Mouse (Mus musculus) thymus, postnatal 4 days (tissue): Measurements from ENCODE around the gene Iqcn.
A peak's percentile ranks its signal among the peaks of the same experiment; 100 is the strongest.

Experiments
- DNase-seq: peaks from one replicate; pipeline ENCODE4 v3.0.0; 2021

The Iqcn gene

GRCm38 (mm10) chr8:70701048-70701981 lies 1.9 kb upstream of the Iqcn start:
- peak; percentile 26 for DNase-seq

- DNase-seq: no peak
Observed at GRCm38 (mm10) chr8:70701982-70702841, 1.0 kb upstream of the Iqcn start.

GRCm38 (mm10) chr8:70702842-70703182 lies 445 bp upstream of the Iqcn start:
- no peak for DNase-seq

- DNase-seq: no peak
Observed at GRCm38 (mm10) chr8:70708281-70708680, 5.0 kb downstream of the Iqcn start.

- DNase-seq: no peak
Observed at GRCm38 (mm10) chr8:70709794-70710193, 6.5 kb downstream of the Iqcn start.

GRCm38 (mm10) chr8:70710296-70710695 lies 7.0 kb downstream of the Iqcn start:
- DNase-seq: no peak

GRCm38 (mm10) chr8:70711041-70711440 lies 7.8 kb downstream of the Iqcn start:
- DNase-seq: no peak

- no peak for DNase-seq
Observed at GRCm38 (mm10) chr8:70713991-70714390, 10.7 kb downstream of the Iqcn start.

- DNase-seq: no peak
Observed at GRCm38 (mm10) chr8:70715086-70715485, 11.8 kb downstream of the Iqcn start.

GRCm38 (mm10) chr8:70716521-70717400 lies 13.5 kb downstream of the Iqcn start:
- DNase-seq: no peak

GRCm38 (mm10) chr8:70718297-70718696 lies 15.0 kb downstream of the Iqcn start, which contains the start of gene Gm3336:
TSS of gene Gm3336 (plus strand) at chr8:70718543.
- DNase-seq: peak; percentile 91

GRCm38 (mm10) chr8:70719796-70720270 lies 16.6 kb downstream of the Iqcn start:
- DNase-seq: no peak

GRCm38 (mm10) chr8:70720739-70721138 lies 17.5 kb downstream of the Iqcn start:
- DNase-seq: peak; percentile 87

GRCm38 (mm10) chr8:70721601-70722000 lies 18.3 kb downstream of the Iqcn start:
- no peak for DNase-seq

GRCm38 (mm10) chr8:70723486-70724210 lies 20.4 kb downstream of the Iqcn start, which contains the start of gene Pde4c:
TSS of gene Pde4c (plus strand) at chr8:70723720.
- DNase-seq: no peak

GRCm38 (mm10) chr8:70724216-70724615 lies 21.0 kb downstream of the Iqcn start:
- DNase-seq: no peak

GRCm38 (mm10) chr8:70725792-70726447 lies 22.7 kb downstream of the Iqcn start:
- no peak for DNase-seq

- no peak for DNase-seq
Observed at GRCm38 (mm10) chr8:70726721-70727120, 23.5 kb downstream of the Iqcn start.

- DNase-seq: peak; percentile 63
Observed at GRCm38 (mm10) chr8:70729808-70730475, 26.7 kb downstream of the Iqcn start.

- no peak for DNase-seq
Observed at GRCm38 (mm10) chr8:70730956-70731355, 27.7 kb downstream of the Iqcn start.

GRCm38 (mm10) chr8:70737705-70738104 lies 34.4 kb downstream of the Iqcn start:
- DNase-seq: no peak
